Mouse (Mus musculus) intestine, embryonic 16.5 days (tissue): ENCODE data around the gene Tcp1. TPM values are rescaled to one million over a fixed set of nuclear protein-coding genes. Genes with fewer than 3 reads are reported as not detected.
"Not testable (repeated sequence)": the region's sequence is repeated elsewhere in the genome, so short reads cannot be mapped to it uniquely, and the experiment has no call there.

Experiments
- ATAC-seq: fragments of 200-750 bp; cut with Nextera tagmentation; 2 replicates; pipeline ENCODE4 v1.8.0; 2017; ENCODE audit warnings: moderate TSS enrichment, moderate library complexity
- H3K27ac ChIP-seq: fragments of 300-500 bp; sonication (generic); 2 replicates; pipeline ENCODE4 v1.5.1; 2014; ENCODE audit warnings: mild to moderate bottlenecking, low read length
- H3K27me3 ChIP-seq: fragments of 300-500 bp; sonication (generic); replicated peaks from 2 replicates; pipeline ENCODE4 v1.6.1; 2014; ENCODE audit warnings: low read length, control low read depth, mixed read lengths; ENCODE audit not compliant: control insufficient read depth, insufficient read depth
- H3K36me3 ChIP-seq: fragments of 300-500 bp; sonication (generic); 2 replicates; pipeline ENCODE4 v1.6.1; 2014; ENCODE audit warnings: low read length, control low read depth; ENCODE audit not compliant: control insufficient read depth, insufficient read depth
- H3K4me1 ChIP-seq: fragments of 300-500 bp; sonication (generic); 2 replicates; pipeline ENCODE4 v1.6.1; 2014; ENCODE audit warnings: low read length, control low read depth, mixed read lengths; ENCODE audit not compliant: control insufficient read depth, insufficient read depth
- H3K4me2 ChIP-seq: fragments of 300-500 bp; sonication (generic); 2 replicates; pipeline ENCODE4 v1.6.1; 2014; ENCODE audit warnings: low read depth, low read length, control low read depth
- H3K4me3 ChIP-seq: fragments of 300-500 bp; sonication (generic); 2 replicates; pipeline ENCODE4 v1.5.1; 2014; ENCODE audit warnings: mild to moderate bottlenecking, low read length
- H3K9ac ChIP-seq: fragments of 300-500 bp; sonication (generic); 2 replicates; pipeline ENCODE4 v1.6.1; 2014; ENCODE audit warnings: low read depth, low read length
- H3K9me3 ChIP-seq: fragments of 300-500 bp; sonication (generic); 2 replicates; pipeline ENCODE4 v1.6.1; 2016; ENCODE audit warnings: low read length, control low read depth; ENCODE audit not compliant: control insufficient read depth
- whole genome bisulfite sequencing: fragments of 180-500 bp; shearing (Covaris S2); extraction: QIAGEN DNeasy Blood & Tissue Kit; methylation state at CpG from one replicate; pipeline ENCODE4 v1.1.7; 2014; 5-methylcytosine and 5-hydroxymethylcytosine counted together
- polyA plus RNA-seq: library from polyadenylated mRNA; unstranded; fragments of >200 nt; fragmentation: Nextera tagmentation; extraction: Ambion mirVana; gene quantifications from 2 replicates; pipeline ENCODE4 v1.2.1, GENCODE M21; 2015

Gene Tcp1
- polyA plus RNA-seq, 1 experiment from 2014 or later = 348 TPM

- Histone ChIP-seq H3K9ac (no peak overlapping the region), H3K9me3 (no peaks in the 10 kb centered on the region), H3K4me1 (no peaks in the 10 kb centered on the region), H3K4me2 (no peak overlapping the region), H3K36me3 (peaks cover 12% of the 10 kb centered on the region), H3K27me3 (no peaks in the 10 kb centered on the region), H3K4me3 (no peak overlapping the region), H3K27ac (no peak overlapping the region)
- no peak for ATAC-seq
- 91% methylated on average over 5 of the region's 5 CpGs for WGBS
Observed at GRCm38 (mm10) chr17:12949669-12950068, 34.2 kb downstream of the Tcp1 start.

- H3K9ac ChIP-seq = no peak overlapping the region
- ATAC-seq = no peak
- H3K27ac ChIP-seq = no peak overlapping the region
- H3K4me2 ChIP-seq = no peak overlapping the region
- H3K27me3 ChIP-seq = no peaks in the 10 kb centered on the region
- H3K9me3 ChIP-seq = no peaks in the 10 kb centered on the region
- H3K4me1 ChIP-seq = peaks cover 9% of the 10 kb centered on the region
- H3K4me3 ChIP-seq = no peak overlapping the region
- 92% methylated on average over 8 of the region's 8 CpGs for WGBS
- H3K36me3 ChIP-seq = peaks cover 11% of the 10 kb centered on the region; the same call in 1 of the 2 replicates
Observed at GRCm38 (mm10) chr17:12956664-12957063, 41.2 kb downstream of the Tcp1 start.

GRCm38 (mm10) chr17:12959377-12959776 lies 43.9 kb downstream of the Tcp1 start:
- not testable (repeated sequence) for ATAC-seq, H3K27me3 ChIP-seq, H3K9me3 ChIP-seq, H3K27ac ChIP-seq, H3K4me1 ChIP-seq, H3K36me3 ChIP-seq, H3K9ac ChIP-seq
- WGBS = 8% methylated on average over 1 of the region's 2 CpGs
- H3K4me3 ChIP-seq = 0 out of 2 replicates have a peak overlapping the region, but pooled peaks have one; percentile 29
- H3K4me2 ChIP-seq = peak overlapping the region; percentile 37; the same call in 1 of the 2 replicates

- H3K4me3 ChIP-seq = peak within 1 kb of the TSS; percentile 79
- H3K36me3 ChIP-seq = 0 out of 2 replicates have a peak, but pooled peaks cover 5% of the 10 kb centered on the region
- peak within 1 kb of the TSS; percentile 64 for H3K4me2 ChIP-seq
- H3K4me1 ChIP-seq = peaks cover 9% of the 10 kb centered on the region
- H3K9ac ChIP-seq = peak within 1 kb of the TSS; percentile 79
- peak; percentile 99 for ATAC-seq
- under 1% methylated on average over 42 of the region's 42 CpGs for WGBS
- no peaks in the 10 kb centered on the region for H3K27me3 ChIP-seq
- no peaks in the 10 kb centered on the region for H3K9me3 ChIP-seq
- H3K27ac ChIP-seq = peak within 1 kb of the TSS; percentile 93
Observed at GRCm38 (mm10) chr17:12960331-12960873, 44.9 kb downstream of the Tcp1 start, which contains the start of gene Acat2. Acat2 (minus strand) TSS chr17:12960747.

- no peak overlapping the region for H3K4me2 ChIP-seq
- peaks cover 9% of the 10 kb centered on the region for H3K4me1 ChIP-seq
- 73% methylated on average over 3 of the region's 3 CpGs for WGBS
- no peaks in the 10 kb centered on the region for H3K27me3 ChIP-seq
- ATAC-seq = no peak
- H3K4me3 ChIP-seq = no peak overlapping the region
- H3K9me3 ChIP-seq = no peaks in the 10 kb centered on the region
- no peaks in the 10 kb centered on the region for H3K36me3 ChIP-seq
- H3K27ac ChIP-seq = no peak overlapping the region
- no peak overlapping the region for H3K9ac ChIP-seq
Observed at GRCm38 (mm10) chr17:12963476-12963875, 48.0 kb downstream of the Tcp1 start.

- H3K27me3 ChIP-seq = no peaks in the 10 kb centered on the region
- H3K9ac ChIP-seq = no peak overlapping the region
- H3K4me1 ChIP-seq = no peaks in the 10 kb centered on the region
- 93% methylated on average over 2 of the region's 2 CpGs for WGBS
- no peaks in the 10 kb centered on the region for H3K36me3 ChIP-seq
- H3K27ac ChIP-seq = no peak overlapping the region
- ATAC-seq = no peak
- no peak overlapping the region for H3K4me3 ChIP-seq
- H3K9me3 ChIP-seq = no peaks in the 10 kb centered on the region
- H3K4me2 ChIP-seq = no peak overlapping the region
Observed at GRCm38 (mm10) chr17:12967173-12967572, 51.7 kb downstream of the Tcp1 start.

GRCm38 (mm10) chr17:12973851-12974250 lies 58.4 kb downstream of the Tcp1 start:
- H3K27me3 ChIP-seq = no peaks in the 10 kb centered on the region
- no peak for ATAC-seq
- 86% methylated on average over 2 of the region's 2 CpGs for WGBS
- no peaks in the 10 kb centered on the region for H3K9me3 ChIP-seq
- H3K27ac ChIP-seq = no peak overlapping the region
- H3K4me2 ChIP-seq = no peak overlapping the region
- H3K4me1 ChIP-seq = no peaks in the 10 kb centered on the region
- H3K4me3 ChIP-seq = no peak overlapping the region
- H3K9ac ChIP-seq = no peak overlapping the region
- H3K36me3 ChIP-seq = 0 out of 2 replicates have a peak, but pooled peaks cover 2% of the 10 kb centered on the region

Other genes starting within 250 kb of the Tcp1 start
- gene Slc22a1, start 239.9 kb upstream of the Tcp1 start, polyA plus RNA-seq = 0.31 and 0.32 TPM in 2 replicates
- 26.6 and 36.2 TPM in 2 replicates for gene Igf2r, start 146.0 kb upstream of the Tcp1 start, polyA plus RNA-seq
- 0.28 and 0.78 TPM in 2 replicates for gene Mas1, start 47.6 kb upstream of the Tcp1 start, polyA plus RNA-seq
- gene Mrgprh, start 39.7 kb upstream of the Tcp1 start, polyA plus RNA-seq = not detected in 2 replicates
- 0.53 and 1.1 TPM in 2 replicates for gene Pnldc1, start 5.5 kb upstream of the Tcp1 start, polyA plus RNA-seq
- 159 and 183 TPM in 2 replicates for gene Mrpl18, start 644 bp downstream of the Tcp1 start, polyA plus RNA-seq
- gene Acat3, start 24.9 kb downstream of the Tcp1 start, polyA plus RNA-seq = 0.91 and 0.99 TPM in 2 replicates
- 253 and 259 TPM in 2 replicates for gene Acat2, start 45.0 kb downstream of the Tcp1 start, polyA plus RNA-seq
- 86.6 and 96.8 TPM in 2 replicates for gene Wtap, start 78.5 kb downstream of the Tcp1 start, polyA plus RNA-seq
- gene Sod2, start 91.1 kb downstream of the Tcp1 start, polyA plus RNA-seq = 191 and 196 TPM in 2 replicates
- gene Gpr31b, start 136.6 kb downstream of the Tcp1 start, polyA plus RNA-seq = not detected in 2 replicates
- gene Tcp10b, start 145.4 kb downstream of the Tcp1 start, polyA plus RNA-seq = 0.16 and 0.21 TPM in 2 replicates
- not detected in 2 replicates for gene Unc93a, start 216.1 kb downstream of the Tcp1 start, polyA plus RNA-seq